Mouse (Mus musculus): ENCODE results near the gene Msx3. TPM values are rescaled to one million over a fixed set of nuclear protein-coding genes. Genes with fewer than 3 reads are reported as not detected.

Gene Msx3
- polyA plus RNA-seq, 1 experiment, result not detected

DNA sequence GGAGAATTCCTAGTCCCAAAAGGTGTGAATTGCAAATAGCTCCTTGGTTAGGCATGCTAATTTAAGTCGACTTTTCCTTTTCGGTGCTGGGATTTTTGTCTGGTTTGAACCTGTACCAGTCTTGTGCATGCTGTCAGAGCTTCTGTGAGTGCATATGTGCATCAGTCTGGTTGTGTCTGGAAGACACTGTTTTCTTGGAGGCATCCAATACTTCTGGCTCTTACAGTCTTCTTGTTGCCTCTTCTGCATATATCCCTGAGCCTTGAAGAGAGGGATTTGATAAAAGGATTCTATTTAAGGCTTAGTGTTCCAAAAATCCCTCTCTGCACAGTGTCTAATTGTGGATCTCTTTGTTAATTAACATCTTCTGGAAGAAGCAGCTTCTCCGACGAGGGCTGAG, 5.2 kb upstream of the Msx3 start:
- Histone ChIP-seq H3K4me3 (ENCODE audit: control insufficient read depth, low read depth, low read length) (no peak overlapping the region), H3K27ac (ENCODE audit: control insufficient read depth, insufficient read depth, low read depth, low read length) (no peak overlapping the region), H3K4me1 (ENCODE audit: control insufficient read depth, insufficient read depth, low read length) (peaks cover 12% of the 10 kb centered on the region), H3K27me3 (ENCODE audit: control insufficient read depth, insufficient read depth, low read length) (no peaks in the 10 kb centered on the region; the same call in 1 of the 2 replicates), H3K36me3 (ENCODE audit: control insufficient read depth, insufficient read depth, low read length) (no peaks in the 10 kb centered on the region)
- no peak for TF ChIP-seq CTCF (IDR thresholded peaks at IDR 0.05; ENCODE audit: control insufficient read depth, insufficient read depth, insufficient replicate concordance, low read depth, low read length)
- no peak for TF ChIP-seq POLR2A (IDR thresholded peaks at IDR 0.05; ENCODE audit: control insufficient read depth, low read depth, low read length)

DNA sequence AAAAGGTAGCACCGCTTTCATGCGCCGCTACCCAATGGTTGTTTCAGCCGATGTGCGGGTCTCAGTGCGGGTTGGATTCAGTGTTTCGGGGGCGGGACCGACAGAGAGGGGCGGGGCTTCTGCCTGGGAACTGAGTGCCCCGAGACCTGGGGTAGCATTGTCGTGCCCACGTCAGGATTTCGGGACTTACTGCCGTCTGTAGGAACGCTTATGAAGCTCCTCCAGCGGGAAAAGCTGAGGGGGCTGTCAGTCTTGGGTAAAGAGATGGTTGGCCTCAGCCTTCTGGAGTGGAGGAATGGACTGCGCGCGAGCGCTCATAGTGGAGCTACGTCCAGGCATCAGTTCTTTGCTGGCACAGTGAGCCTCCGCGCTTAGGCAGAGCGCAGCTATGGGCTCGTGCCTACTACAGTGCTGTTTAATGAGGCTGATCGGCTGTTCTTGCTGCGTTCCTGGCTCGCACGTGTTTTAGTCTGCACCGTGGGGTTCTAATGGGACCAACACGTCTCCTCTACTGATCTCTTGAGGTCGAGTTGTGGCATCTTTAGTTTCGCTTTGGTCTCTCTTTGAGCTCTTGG, 313 bp upstream of the Msx3 start:
- H3K4me3 ChIP-seq (ENCODE audit: control insufficient read depth, low read depth, low read length), result peak overlapping the region; percentile 33
- H3K36me3 ChIP-seq (ENCODE audit: control insufficient read depth, insufficient read depth, low read length), result no peaks in the 10 kb centered on the region
- H3K4me1 ChIP-seq (ENCODE audit: control insufficient read depth, insufficient read depth, low read length), result peaks cover 6% of the 10 kb centered on the region
- no peaks in the 10 kb centered on the region; the same call in 1 of the 2 replicates for H3K27me3 ChIP-seq (ENCODE audit: control insufficient read depth, insufficient read depth, low read length)
- TF ChIP-seq CTCF (IDR thresholded peaks at IDR 0.05; ENCODE audit: control insufficient read depth, insufficient read depth, insufficient replicate concordance, low read depth, low read length), result no peak
- TF ChIP-seq POLR2A (IDR thresholded peaks at IDR 0.05; ENCODE audit: control insufficient read depth, low read depth, low read length), result no peak
- H3K27ac ChIP-seq (ENCODE audit: control insufficient read depth, insufficient read depth, low read depth, low read length), result no peak overlapping the region

DNA sequence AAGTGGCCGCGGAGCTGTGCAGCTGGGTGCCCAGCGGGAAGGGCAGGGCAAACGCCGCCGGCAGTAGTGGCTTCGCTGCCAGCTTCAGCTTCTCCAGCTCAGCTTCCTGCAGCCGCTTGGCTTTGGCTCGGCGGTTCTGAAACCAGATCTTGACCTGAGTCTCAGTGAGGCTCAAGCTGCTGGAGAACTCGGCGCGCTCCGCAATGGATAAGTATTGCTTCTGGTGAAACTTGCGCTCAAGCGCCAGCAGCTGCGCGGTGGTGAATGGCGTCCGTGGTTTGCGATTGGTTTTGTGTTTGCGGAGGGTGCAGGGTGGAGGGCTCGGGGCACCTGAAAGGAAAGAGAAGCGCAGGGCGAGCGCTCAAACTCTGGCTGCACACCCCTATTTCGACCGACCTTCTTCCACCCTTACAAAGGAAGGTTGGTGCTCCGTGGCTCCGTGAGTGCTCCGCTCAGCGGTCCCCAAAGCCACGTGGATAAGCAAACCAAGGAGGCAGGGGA, 1.0 kb downstream of the Msx3 start:
- Histone ChIP-seq H3K4me1 (ENCODE audit: control insufficient read depth, insufficient read depth, low read length) (peaks cover 6% of the 10 kb centered on the region), H3K27me3 (ENCODE audit: control insufficient read depth, insufficient read depth, low read length) (no peaks in the 10 kb centered on the region; the same call in 1 of the 2 replicates), H3K27ac (ENCODE audit: control insufficient read depth, insufficient read depth, low read depth, low read length) (no peak overlapping the region), H3K4me3 (ENCODE audit: control insufficient read depth, low read depth, low read length) (peak overlapping the region; percentile 12), H3K36me3 (ENCODE audit: control insufficient read depth, insufficient read depth, low read length) (no peaks in the 10 kb centered on the region)
- TF ChIP-seq CTCF (IDR thresholded peaks at IDR 0.05; ENCODE audit: control insufficient read depth, insufficient read depth, insufficient replicate concordance, low read depth, low read length) (no peak), POLR2A (IDR thresholded peaks at IDR 0.05; ENCODE audit: control insufficient read depth, low read depth, low read length) (no peak)

DNA sequence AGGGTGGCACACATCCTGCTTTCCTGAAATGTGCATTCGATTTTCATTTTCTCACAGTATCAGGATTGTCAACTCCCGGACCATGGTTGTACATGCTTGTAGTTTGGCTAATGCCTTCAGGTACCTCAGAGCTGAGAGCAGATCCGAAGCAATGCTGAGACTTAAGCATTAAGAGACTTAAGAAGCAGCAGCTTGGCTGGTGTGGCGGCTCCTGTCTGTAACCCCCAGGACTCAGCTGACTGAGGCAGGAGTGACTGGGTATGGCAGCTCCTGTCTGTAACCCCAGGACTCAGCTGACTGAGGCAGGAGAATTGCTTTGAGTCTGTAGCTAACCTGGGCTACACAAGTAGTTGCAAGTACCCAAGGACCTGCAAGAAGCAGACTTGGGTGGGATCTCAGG, 3.3 kb downstream of the Msx3 start:
- H3K4me1 ChIP-seq (ENCODE audit: control insufficient read depth, insufficient read depth, low read length), result peaks cover 6% of the 10 kb centered on the region
- no peaks in the 10 kb centered on the region; the same call in 1 of the 2 replicates for H3K27me3 ChIP-seq (ENCODE audit: control insufficient read depth, insufficient read depth, low read length)
- H3K27ac ChIP-seq (ENCODE audit: control insufficient read depth, insufficient read depth, low read depth, low read length), result no peak overlapping the region
- H3K36me3 ChIP-seq (ENCODE audit: control insufficient read depth, insufficient read depth, low read length), result no peaks in the 10 kb centered on the region
- TF ChIP-seq CTCF (IDR thresholded peaks at IDR 0.05; ENCODE audit: control insufficient read depth, insufficient read depth, insufficient replicate concordance, low read depth, low read length) (no peak), POLR2A (IDR thresholded peaks at IDR 0.05; ENCODE audit: control insufficient read depth, low read depth, low read length) (no peak)
- H3K4me3 ChIP-seq (ENCODE audit: control insufficient read depth, low read depth, low read length), result no peak overlapping the region

DNA sequence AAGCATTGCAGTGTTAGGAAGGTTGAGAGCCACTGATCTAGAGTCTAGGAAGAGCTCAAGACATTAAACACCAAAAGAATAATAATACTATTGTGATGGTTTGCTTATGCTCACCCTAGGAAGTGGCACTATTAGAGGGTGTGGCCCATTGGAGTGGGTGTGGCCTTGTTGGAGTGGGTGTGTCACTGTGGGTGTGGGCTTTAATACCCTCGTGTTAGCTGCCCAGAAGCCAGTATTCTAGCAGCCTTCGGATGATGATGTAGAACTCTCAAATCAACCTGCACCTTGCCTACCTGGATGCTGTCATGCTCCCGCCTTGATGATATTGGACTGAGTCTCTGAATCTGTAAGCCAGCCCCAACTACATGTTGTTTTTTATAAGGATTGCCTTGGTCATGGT, 6.2 kb downstream of the Msx3 start:
- Histone ChIP-seq H3K27me3 (ENCODE audit: control insufficient read depth, insufficient read depth, low read length) (no peaks in the 10 kb centered on the region; the same call in 1 of the 2 replicates), H3K4me1 (ENCODE audit: control insufficient read depth, insufficient read depth, low read length) (no peaks in the 10 kb centered on the region), H3K27ac (ENCODE audit: control insufficient read depth, insufficient read depth, low read depth, low read length) (no peak overlapping the region), H3K4me3 (ENCODE audit: control insufficient read depth, low read depth, low read length) (no peak overlapping the region), H3K36me3 (ENCODE audit: control insufficient read depth, insufficient read depth, low read length) (no peaks in the 10 kb centered on the region; the same call in 1 of the 2 replicates)
- TF ChIP-seq POLR2A (IDR thresholded peaks at IDR 0.05; ENCODE audit: control insufficient read depth, low read depth, low read length), result no peak
- no peak for TF ChIP-seq CTCF (IDR thresholded peaks at IDR 0.05; ENCODE audit: control insufficient read depth, insufficient read depth, insufficient replicate concordance, low read depth, low read length)

DNA sequence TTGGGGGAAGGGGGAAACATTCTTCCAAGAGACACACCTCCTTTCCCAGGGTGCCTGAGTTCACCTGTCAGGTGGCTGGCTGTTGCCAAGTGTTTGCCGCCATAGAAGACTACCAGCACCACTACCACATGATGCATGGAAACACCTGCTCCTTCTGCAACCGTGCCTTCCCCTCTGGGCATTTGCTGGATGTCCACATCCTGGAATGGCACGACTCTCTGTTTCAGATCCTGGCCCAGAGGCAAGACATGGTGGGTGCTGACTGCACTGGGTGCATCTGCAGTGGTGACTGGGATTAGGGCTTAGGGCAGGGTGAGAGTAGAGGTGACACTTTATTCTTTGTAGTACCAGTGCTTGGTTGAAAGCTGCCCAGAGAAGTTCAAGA, 11.7 kb downstream of the Msx3 start:
- no peak overlapping the region for H3K27ac ChIP-seq (ENCODE audit: control insufficient read depth, insufficient read depth, low read depth, low read length)
- H3K27me3 ChIP-seq (ENCODE audit: control insufficient read depth, insufficient read depth, low read length), result no peaks in the 10 kb centered on the region
- peak overlapping the region; percentile 94 for H3K4me3 ChIP-seq (ENCODE audit: control insufficient read depth, low read depth, low read length)
- no peak for TF ChIP-seq POLR2A (IDR thresholded peaks at IDR 0.05; ENCODE audit: control insufficient read depth, low read depth, low read length)
- no peak for TF ChIP-seq CTCF (IDR thresholded peaks at IDR 0.05; ENCODE audit: control insufficient read depth, insufficient read depth, insufficient replicate concordance, low read depth, low read length)
- no peaks in the 10 kb centered on the region; the same call in 1 of the 2 replicates for H3K36me3 ChIP-seq (ENCODE audit: control insufficient read depth, insufficient read depth, low read length)
- peaks cover 6% of the 10 kb centered on the region for H3K4me1 ChIP-seq (ENCODE audit: control insufficient read depth, insufficient read depth, low read length)

DNA sequence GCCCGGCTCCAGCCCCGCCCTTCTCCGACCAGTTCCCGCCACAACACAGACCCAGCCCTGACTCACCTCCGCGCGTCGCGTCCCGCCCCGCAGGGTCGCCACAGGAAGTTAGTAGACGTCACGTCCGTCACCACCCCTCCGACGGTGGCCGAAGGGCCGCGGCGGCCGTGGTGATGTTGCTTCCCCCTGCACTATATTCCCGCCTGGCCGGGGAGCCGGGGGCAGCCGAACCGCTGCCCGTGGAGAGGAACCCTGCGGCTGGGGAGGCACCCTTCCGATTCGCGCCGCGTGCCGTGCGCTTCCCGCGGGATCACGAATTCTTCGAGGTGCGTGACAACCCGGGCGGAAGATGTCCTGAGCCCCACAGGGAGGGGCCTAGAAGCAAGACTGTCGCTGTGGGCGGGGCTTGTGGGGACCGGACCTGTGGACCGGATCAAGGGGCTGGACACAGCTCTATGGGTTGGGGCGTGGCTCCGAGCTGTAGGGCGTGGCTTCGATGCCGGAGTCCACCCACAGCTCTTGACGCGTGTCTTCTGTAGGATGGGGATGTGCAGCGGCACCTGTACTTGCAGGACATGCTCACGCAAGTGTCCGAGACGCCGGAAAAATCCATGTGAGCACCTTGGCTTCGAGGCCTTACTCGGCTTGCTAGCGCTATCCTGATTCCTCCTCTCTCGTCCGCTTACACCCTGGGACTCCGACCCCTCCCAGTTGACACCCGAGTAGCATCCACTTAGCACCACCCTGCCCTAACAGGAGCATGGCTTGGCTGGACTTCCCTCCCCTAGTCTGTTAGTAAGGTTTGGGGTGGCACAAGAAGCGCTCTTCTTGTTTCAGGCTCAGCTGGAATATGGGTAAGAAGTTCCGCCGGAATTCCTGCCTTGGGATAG, 12.4 kb downstream of the Msx3 start, which contains the start of the genes Zfp511 and Tubgcp2:
TSS of gene Zfp511 (plus strand) at position 111 of the 890 bp plus-strand sequence.
TSS of gene Tubgcp2 (minus strand) at position 389 of the 890 bp plus-strand sequence.
- H3K27me3 ChIP-seq (ENCODE audit: control insufficient read depth, insufficient read depth, low read length), result no peaks in the 10 kb centered on the region
- peak within 1 kb of the TSS; percentile 87 for H3K27ac ChIP-seq (ENCODE audit: control insufficient read depth, insufficient read depth, low read depth, low read length)
- H3K4me1 ChIP-seq (ENCODE audit: control insufficient read depth, insufficient read depth, low read length), result peaks cover 6% of the 10 kb centered on the region
- H3K4me3 ChIP-seq (ENCODE audit: control insufficient read depth, low read depth, low read length), result peak within 1 kb of the TSS; percentile 94
- TF ChIP-seq POLR2A (IDR thresholded peaks at IDR 0.05; ENCODE audit: control insufficient read depth, low read depth, low read length), result peak; percentile 88
- no peak for TF ChIP-seq CTCF (IDR thresholded peaks at IDR 0.05; ENCODE audit: control insufficient read depth, insufficient read depth, insufficient replicate concordance, low read depth, low read length)
- peaks cover 2% of the 10 kb centered on the region for H3K36me3 ChIP-seq (ENCODE audit: control insufficient read depth, insufficient read depth, low read length)
